Mouse (Mus musculus) ES-E14 (cell line): ENCODE results near the gene Naip6. TPM values are rescaled to one million over a fixed set of nuclear protein-coding genes. Genes with fewer than 3 reads are reported as not detected.
"Not testable (repeated sequence)": the region's sequence is repeated elsewhere in the genome, so short reads cannot be mapped to it uniquely, and the experiment has no call there.

Source experiments
- DNase-seq: peaks from one replicate; pipeline ENCODE4 v3.0.0-alpha.2; 2013; ENCODE audit warnings: low read depth, low spot score
- H3K27ac ChIP-seq: 2 replicates; pipeline ENCODE4 v1.5.1; 2012; ENCODE audit warnings: low read depth, mild to moderate bottlenecking, low read length, moderate library complexity, mixed read lengths; ENCODE audit not compliant: poor library complexity, insufficient read depth, severe bottlenecking
- H3K36me3 ChIP-seq: 2 replicates; pipeline ENCODE4 v1.6.1; 2012; ENCODE audit warnings: mild to moderate bottlenecking, low read length, moderate library complexity, mixed read lengths; ENCODE audit not compliant: control insufficient read depth, poor library complexity, insufficient read depth, severe bottlenecking
- H3K4me1 ChIP-seq, 2 experiments: fragments of 150-350 bp in 1 of 2; sonication (generic) in 1 of 2; 2 replicates each; pipeline ENCODE4 v1.6.1; 2012; ENCODE audit warnings: low read length in 2 of 2, mild to moderate bottlenecking in 1 of 2, mixed read lengths in 1 of 2; ENCODE audit not compliant: control insufficient read depth in 2 of 2, insufficient read depth in 2 of 2, poor library complexity in 1 of 2
- H3K4me3 ChIP-seq, 2 experiments: fragments of 150-350 bp in 1 of 2; sonication (generic) in 1 of 2; 2 replicates each; pipeline ENCODE4 v1.5.1; 2012; ENCODE audit warnings: low read length in 2 of 2, low read depth in 1 of 2, mild to moderate bottlenecking in 1 of 2, mixed read lengths in 1 of 2; ENCODE audit not compliant: insufficient read depth in 1 of 2, poor library complexity in 1 of 2, severe bottlenecking in 1 of 2
- H3K9ac ChIP-seq: 2 replicates; pipeline ENCODE4 v1.6.1; 2012; ENCODE audit warnings: low read depth, mild to moderate bottlenecking, low read length, mixed read lengths; ENCODE audit not compliant: poor library complexity, insufficient read depth, severe bottlenecking
- H3K9me3 ChIP-seq: fragments of 150-350 bp; sonication (generic); 2 replicates; pipeline ENCODE4 v1.6.1; 2012; ENCODE audit warnings: low read depth, mild to moderate bottlenecking, low read length; ENCODE audit not compliant: control insufficient read depth, insufficient read depth
- CHD2 ChIP-seq: IDR thresholded peaks from 2 replicates; pipeline ENCODE4 v1.6.1; 2014; ENCODE audit warnings: mild to moderate bottlenecking, low read depth, low read length, inconsistent platforms
- HCFC1 ChIP-seq: IDR thresholded peaks from 2 replicates; pipeline ENCODE4 v1.6.1; 2012; ENCODE audit warnings: low read length, inconsistent platforms, borderline replicate concordance; ENCODE audit not compliant: insufficient read depth
- ZC3H11A ChIP-seq: IDR thresholded peaks from 2 replicates; pipeline ENCODE4 v1.6.1; 2012; ENCODE audit warnings: low read depth, mild to moderate bottlenecking, inconsistent platforms, low read length, borderline replicate concordance
- in situ Hi-C, 2 experiments: fragments of 600-800 bp; cut with MboI; formaldehyde crosslinking; loops; one replicate each; pipeline ENCODE4 v1.15.1; 2025; ENCODE audit warnings: low sequenced_read_pairs in 2 of 2, inconsistent platforms in 1 of 2; ENCODE audit not compliant: unreplicated experiment in 2 of 2
- total RNA-seq: library from RNA; depleted of rRNA; stranded (reverse); fragments of 300-350 nt; gene quantifications from 2 replicates; pipeline ENCODE4 v1.2.3, GENCODE M21; 2012

Gene Naip6
- total RNA-seq, 1 experiment, result 0.31 TPM

- H3K27ac ChIP-seq, H3K9me3 ChIP-seq, DNase-seq, H3K9ac ChIP-seq, H3K4me3 ChIP-seq, H3K36me3 ChIP-seq, H3K4me1 ChIP-seq, in situ Hi-C loops: not testable (repeated sequence)
Observed at GRCm38 (mm10) chr13:100322266-100322837, 4.9 kb upstream of the Naip6 start.

DNA sequence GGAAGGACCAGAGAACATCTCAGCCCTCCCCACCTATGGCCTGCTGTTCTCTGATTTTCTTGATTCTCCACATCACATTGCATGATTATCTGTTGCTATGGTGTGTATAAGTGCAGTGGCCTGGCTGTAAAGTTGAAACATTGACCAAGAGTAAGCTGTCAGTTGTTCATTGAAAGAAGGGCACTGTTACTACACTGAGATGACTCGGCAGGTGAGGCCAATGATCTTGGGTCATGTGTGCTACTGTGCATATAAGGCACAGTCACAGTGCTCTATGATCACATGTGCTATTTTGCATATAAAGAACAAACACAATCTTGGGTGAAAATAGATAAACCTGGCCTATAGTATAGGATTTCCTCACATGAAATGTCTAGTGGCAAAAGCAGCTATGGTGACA lies 32.9 kb downstream of the Naip6 start:
- Histone ChIP-seq H3K4me1 (no peaks in the 10 kb centered on the region), H3K9ac (no peak overlapping the region), H3K9me3 (no peaks in the 10 kb centered on the region), H3K36me3 (no peaks in the 10 kb centered on the region), H3K4me3 (no peak overlapping the region), H3K27ac (no peak overlapping the region)
- DNase-seq, result no peak
- TF ChIP-seq ZC3H11A (no peak), CHD2 (no peak), HCFC1 (no peak)
- in situ Hi-C loops, result loop anchor here in 1 of 2 experiments (5.0 kb wide), 1 partner anchor 63 kb away; no protein-coding TSS in a partner anchor

GRCm38 (mm10) chr13:100271474-100272132 lies 45.9 kb downstream of the Naip6 start:
- H3K4me3 ChIP-seq, H3K9me3 ChIP-seq, H3K4me1 ChIP-seq, H3K27ac ChIP-seq, H3K36me3 ChIP-seq, in situ Hi-C loops, DNase-seq, H3K9ac ChIP-seq: not testable (repeated sequence)

DNA sequence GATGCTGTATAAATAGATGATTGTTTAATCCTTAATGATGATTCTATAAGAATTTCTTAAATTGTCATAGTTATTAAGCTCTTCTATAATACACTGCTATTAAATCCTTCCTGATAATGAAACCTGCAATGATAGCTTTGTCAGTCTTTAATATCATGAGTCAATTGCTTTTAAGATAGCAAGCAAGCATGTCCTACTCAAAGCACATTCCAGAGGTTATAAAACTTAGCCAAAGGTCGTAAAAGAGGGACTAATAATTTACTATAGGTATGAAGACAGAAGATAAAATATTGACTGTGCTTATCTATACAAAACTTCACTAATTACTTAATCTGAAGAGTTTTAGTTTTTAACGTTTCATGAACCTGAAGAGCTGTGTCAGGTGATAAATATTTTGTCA lies 60.5 kb downstream of the Naip6 start:
- in situ Hi-C loops, H3K36me3 ChIP-seq, H3K9ac ChIP-seq, H3K9me3 ChIP-seq, DNase-seq, H3K27ac ChIP-seq, H3K4me1 ChIP-seq, H3K4me3 ChIP-seq: not testable (repeated sequence)

DNA sequence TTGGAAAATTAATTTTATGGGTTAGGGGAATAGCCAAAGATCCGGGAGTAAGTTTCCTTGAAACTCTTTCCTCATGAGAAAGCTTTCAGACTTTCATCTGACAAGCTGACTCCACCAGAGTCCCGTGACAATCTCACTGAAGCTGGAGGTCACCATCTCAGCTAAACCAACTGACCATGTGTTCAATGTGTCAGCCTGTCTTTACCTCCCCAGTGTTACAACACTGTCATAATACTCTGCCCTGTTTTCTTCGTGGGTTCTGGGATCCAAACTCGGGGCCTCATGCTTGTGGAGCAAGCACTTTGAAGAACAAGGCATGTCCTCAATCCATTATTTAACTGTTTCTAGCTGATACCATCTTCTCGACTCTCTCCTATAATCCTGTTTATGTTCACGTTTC lies 61.5 kb downstream of the Naip6 start:
- H3K4me1 ChIP-seq, H3K4me3 ChIP-seq, in situ Hi-C loops, H3K36me3 ChIP-seq, H3K9me3 ChIP-seq, H3K27ac ChIP-seq, H3K9ac ChIP-seq, DNase-seq: not testable (repeated sequence)

DNA sequence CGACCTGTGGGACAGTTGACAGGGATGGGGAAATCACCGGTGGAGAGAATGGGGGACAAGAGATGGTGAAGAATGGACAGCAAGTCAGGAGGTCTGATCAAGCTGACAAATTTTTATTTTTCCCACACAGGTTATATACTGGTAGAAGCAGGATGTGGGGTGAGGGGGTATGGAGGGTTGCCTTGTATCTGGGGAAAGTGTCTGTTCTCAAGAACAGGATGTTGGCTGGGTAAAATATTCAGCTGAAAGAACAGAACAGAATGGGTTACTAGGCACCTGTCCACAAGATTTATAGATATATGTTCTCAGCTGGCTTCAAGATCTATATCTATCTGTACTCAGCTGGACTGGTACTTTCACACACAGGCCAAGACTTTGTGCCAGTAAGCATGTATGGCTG lies 65.6 kb downstream of the Naip6 start:
- H3K4me3 ChIP-seq, in situ Hi-C loops, H3K27ac ChIP-seq, H3K9me3 ChIP-seq, H3K4me1 ChIP-seq, H3K36me3 ChIP-seq, DNase-seq, H3K9ac ChIP-seq: not testable (repeated sequence)

GRCm38 (mm10) chr13:100246896-100247519 lies 70.5 kb downstream of the Naip6 start:
- H3K9ac ChIP-seq, H3K9me3 ChIP-seq, in situ Hi-C loops: not testable (repeated sequence)

GRCm38 (mm10) chr13:100246223-100246622 lies 71.3 kb downstream of the Naip6 start, which contains the start of gene Naip5:
Gene Naip5 (minus strand): TSS chr13:100246323.
- H3K27ac ChIP-seq, H3K4me1 ChIP-seq, H3K9me3 ChIP-seq, H3K36me3 ChIP-seq, H3K9ac ChIP-seq, H3K4me3 ChIP-seq, in situ Hi-C loops, DNase-seq: not testable (repeated sequence)

More at GRCm38 (mm10) chr13:100246896-100247519, 70.5 kb downstream of the Naip6 start:
- H3K4me1 ChIP-seq, DNase-seq, H3K36me3 ChIP-seq, H3K4me3 ChIP-seq, H3K27ac ChIP-seq: not testable (repeated sequence)
